Mouse (Mus musculus) stomach, embryonic 16.5 days (tissue): Measurements from ENCODE around the gene C2cd4c. TPM values are rescaled to one million over a fixed set of nuclear protein-coding genes. Genes with fewer than 3 reads are reported as not detected.

Experiments
- ATAC-seq: fragments of 200-750 bp; cut with Nextera tagmentation; 2 replicates; pipeline ENCODE4 v1.8.0; 2017; ENCODE audit warnings: moderate number of reproducible peaks, moderate TSS enrichment; ENCODE audit not compliant: insufficient read depth, low FRiP score
- H3K27ac ChIP-seq: fragments of 300-500 bp; sonication (generic); 2 replicates; pipeline ENCODE4 v1.5.1; 2014; ENCODE audit warnings: low read length
- H3K27me3 ChIP-seq: fragments of 300-500 bp; sonication (generic); 2 replicates; pipeline ENCODE4 v1.6.1; 2014; ENCODE audit warnings: low read length, control low read depth, mixed read lengths; ENCODE audit not compliant: control insufficient read depth, insufficient read depth
- H3K36me3 ChIP-seq: fragments of 300-500 bp; sonication (generic); 2 replicates; pipeline ENCODE4 v1.6.1; 2014; ENCODE audit warnings: low read length; ENCODE audit not compliant: control insufficient read depth, insufficient read depth
- H3K4me1 ChIP-seq: fragments of 300-500 bp; sonication (generic); 2 replicates; pipeline ENCODE4 v1.6.1; 2014; ENCODE audit warnings: low read length, control low read depth, mixed read lengths; ENCODE audit not compliant: control insufficient read depth, insufficient read depth
- H3K4me2 ChIP-seq: fragments of 300-500 bp; sonication (generic); 2 replicates; pipeline ENCODE4 v1.6.1; 2014; ENCODE audit warnings: low read depth, low read length, mixed read lengths
- H3K4me3 ChIP-seq: fragments of 300-500 bp; sonication (generic); replicated peaks from 2 replicates; pipeline ENCODE4 v1.5.1; 2014; ENCODE audit warnings: mild to moderate bottlenecking, low read length
- H3K9ac ChIP-seq: fragments of 300-500 bp; sonication (generic); 2 replicates; pipeline ENCODE4 v1.6.1; 2014; ENCODE audit warnings: low read length
- H3K9me3 ChIP-seq: fragments of 300-500 bp; sonication (generic); replicated peaks from 2 replicates; pipeline ENCODE4 v1.6.1; 2016; ENCODE audit warnings: low read length, control low read depth; ENCODE audit not compliant: control insufficient read depth
- WGBS: fragments of 180-500 bp; shearing (Covaris S2); extraction: QIAGEN DNeasy Blood & Tissue Kit; methylation state at CpG from one replicate; pipeline ENCODE4 v1.1.7; 2014; 5-methylcytosine and 5-hydroxymethylcytosine counted together
- polyA plus RNA-seq: library from polyadenylated mRNA; unstranded; fragments of >200 nt; fragmentation: Nextera tagmentation; extraction: Ambion mirVana; gene quantifications from 2 replicates; pipeline ENCODE4 v1.2.1, GENCODE M21; 2015

C2cd4c gene
- polyA plus RNA-seq, 1 experiment from 2014 or later = 0.03 TPM

- Histone ChIP-seq H3K4me1 (no peaks in the 10 kb centered on the region), H3K4me2 (no peak overlapping the region), H3K9ac (no peak overlapping the region), H3K27me3 (no peaks in the 10 kb centered on the region), H3K36me3 (no peaks in the 10 kb centered on the region), H3K4me3 (no peak overlapping the region), H3K9me3 (no peaks in the 10 kb centered on the region; the same call in 1 of the 2 replicates), H3K27ac (no peak overlapping the region)
- no peak for ATAC-seq
- WGBS = 68% methylated on average over 4 of the region's 4 CpGs
These were observed 36.4 kb downstream of the C2cd4c start for GRCm38 (mm10) chr10:79577376-79577775.

DNA sequence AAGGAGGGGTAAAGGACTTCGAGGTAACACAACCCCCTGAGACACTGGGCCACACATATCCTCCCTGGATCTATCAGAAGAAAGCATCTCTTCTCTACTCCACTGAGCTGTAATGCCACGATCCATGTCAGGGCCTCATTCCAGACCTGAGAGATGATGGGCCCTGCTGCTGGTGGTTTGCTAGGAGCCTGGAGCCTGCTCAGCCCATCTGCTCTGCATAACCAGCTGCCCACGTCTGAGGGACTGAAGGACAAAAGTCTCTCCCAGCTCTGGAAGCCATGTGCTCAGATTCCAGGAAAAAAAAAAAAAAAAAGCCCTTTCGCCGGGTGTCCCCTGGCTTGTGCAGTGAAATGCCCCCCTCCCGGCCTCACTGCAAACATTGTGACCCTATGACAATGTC is 38.1 kb downstream of the C2cd4c start:
- H3K36me3 ChIP-seq = no peaks in the 10 kb centered on the region
- no peaks in the 10 kb centered on the region for H3K4me1 ChIP-seq
- H3K9ac ChIP-seq = no peak overlapping the region
- no peak for ATAC-seq
- H3K4me2 ChIP-seq = no peak overlapping the region
- H3K4me3 ChIP-seq = no peak overlapping the region
- WGBS = 72% methylated on average over 6 of the region's 6 CpGs
- H3K27ac ChIP-seq = no peak overlapping the region
- no peaks in the 10 kb centered on the region for H3K27me3 ChIP-seq
- no peaks in the 10 kb centered on the region; the same call in 1 of the 2 replicates for H3K9me3 ChIP-seq

DNA sequence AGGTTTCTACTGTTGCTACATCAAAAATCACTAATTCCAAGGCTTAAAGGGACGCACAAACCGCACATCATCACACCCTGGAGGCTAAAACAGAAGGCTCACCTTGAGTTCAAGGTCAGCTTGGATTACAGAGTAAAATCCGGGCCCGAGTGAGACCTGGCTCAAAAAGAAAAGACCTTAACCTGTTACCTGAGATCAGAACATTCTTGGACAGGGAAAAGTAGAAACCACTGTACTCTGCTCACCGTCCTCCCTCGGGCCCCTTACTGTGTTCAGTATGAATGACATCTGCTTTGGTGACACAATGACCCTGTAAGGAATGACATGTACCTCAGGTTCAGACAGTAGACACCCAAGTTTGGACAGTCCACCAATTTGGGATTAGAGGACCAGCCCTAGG is 39.0 kb downstream of the C2cd4c start:
- Histone ChIP-seq H3K36me3 (no peaks in the 10 kb centered on the region), H3K27ac (no peak overlapping the region), H3K4me3 (no peak overlapping the region), H3K9ac (no peak overlapping the region), H3K9me3 (no peaks in the 10 kb centered on the region; the same call in 1 of the 2 replicates), H3K4me2 (no peak overlapping the region), H3K4me1 (no peaks in the 10 kb centered on the region), H3K27me3 (no peaks in the 10 kb centered on the region)
- WGBS = 87% methylated on average over 6 of the region's 6 CpGs
- no peak for ATAC-seq

DNA sequence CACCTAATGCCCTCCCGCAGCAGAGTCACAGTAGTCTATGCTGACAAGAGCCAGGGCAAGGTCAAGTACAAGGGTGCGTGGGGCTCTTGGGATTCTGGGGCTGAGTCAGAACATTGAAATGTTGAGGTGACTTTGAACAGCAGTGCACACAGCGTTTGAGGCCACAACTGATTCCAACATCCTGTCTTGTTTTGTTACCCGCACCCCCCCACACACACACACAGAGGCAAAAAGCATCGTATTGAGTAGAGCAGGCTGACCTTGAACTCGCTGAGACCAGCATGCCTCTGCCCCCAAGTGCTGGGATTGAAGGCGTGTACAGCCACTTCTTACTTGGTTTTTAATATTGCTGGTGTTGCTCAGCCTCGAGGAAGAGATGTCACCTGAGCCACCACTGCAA is 39.5 kb downstream of the C2cd4c start:
- H3K4me3 ChIP-seq = no peak overlapping the region
- no peaks in the 10 kb centered on the region for H3K4me1 ChIP-seq
- no peak for ATAC-seq
- no peak overlapping the region for H3K4me2 ChIP-seq
- H3K27ac ChIP-seq = no peak overlapping the region
- no peak overlapping the region for H3K9ac ChIP-seq
- H3K27me3 ChIP-seq = no peaks in the 10 kb centered on the region
- H3K36me3 ChIP-seq = no peaks in the 10 kb centered on the region
- no peaks in the 10 kb centered on the region; the same call in 1 of the 2 replicates for H3K9me3 ChIP-seq
- WGBS = 76% methylated on average over 8 of the region's 8 CpGs

GRCm38 (mm10) chr10:79573611-79574010 is 40.2 kb downstream of the C2cd4c start:
- H3K9ac ChIP-seq = no peak overlapping the region
- H3K4me3 ChIP-seq = no peak overlapping the region
- H3K4me2 ChIP-seq = no peak overlapping the region
- H3K9me3 ChIP-seq = no peaks in the 10 kb centered on the region; the same call in 1 of the 2 replicates
- H3K27me3 ChIP-seq = no peaks in the 10 kb centered on the region
- no peaks in the 10 kb centered on the region for H3K36me3 ChIP-seq
- no peak overlapping the region for H3K27ac ChIP-seq
- no peaks in the 10 kb centered on the region for H3K4me1 ChIP-seq
- no peak for ATAC-seq
- 85% methylated on average over 6 of the region's 6 CpGs for WGBS

- no peaks in the 10 kb centered on the region for H3K9me3 ChIP-seq
- no peak overlapping the region for H3K27ac ChIP-seq
- H3K4me1 ChIP-seq = no peaks in the 10 kb centered on the region
- 90% methylated on average over 2 of the region's 2 CpGs for WGBS
- H3K27me3 ChIP-seq = no peaks in the 10 kb centered on the region
- no peak overlapping the region for H3K9ac ChIP-seq
- no peak overlapping the region for H3K4me3 ChIP-seq
- no peaks in the 10 kb centered on the region for H3K36me3 ChIP-seq
- no peak overlapping the region for H3K4me2 ChIP-seq
- ATAC-seq = no peak
These were observed 42.5 kb downstream of the C2cd4c start for GRCm38 (mm10) chr10:79571314-79571713.

DNA sequence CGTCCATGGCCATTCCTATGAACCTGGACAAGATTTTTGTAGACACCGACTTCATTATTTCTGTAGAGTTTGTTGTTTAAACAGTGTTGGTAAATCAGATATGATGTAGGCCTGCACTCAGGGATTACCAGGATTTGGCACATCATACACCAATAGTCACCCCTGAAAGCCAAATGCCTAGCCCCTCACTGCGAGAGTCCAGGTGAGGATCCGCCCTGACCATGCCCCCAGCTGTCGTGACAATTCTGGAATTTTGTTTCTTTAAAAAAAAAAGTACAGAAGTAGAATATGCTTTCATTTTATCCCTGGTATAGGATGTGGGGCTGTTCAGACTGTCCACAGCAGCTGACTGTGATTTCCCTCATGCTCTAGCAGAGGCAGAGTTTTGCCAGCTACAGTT is 43.9 kb downstream of the C2cd4c start:
- Histone ChIP-seq H3K4me2 (no peak overlapping the region), H3K27ac (no peak overlapping the region), H3K9ac (no peak overlapping the region), H3K4me3 (no peak overlapping the region), H3K9me3 (no peaks in the 10 kb centered on the region), H3K27me3 (no peaks in the 10 kb centered on the region), H3K4me1 (no peaks in the 10 kb centered on the region), H3K36me3 (no peaks in the 10 kb centered on the region)
- WGBS = 84% methylated on average over 5 of the region's 5 CpGs
- ATAC-seq = no peak

DNA sequence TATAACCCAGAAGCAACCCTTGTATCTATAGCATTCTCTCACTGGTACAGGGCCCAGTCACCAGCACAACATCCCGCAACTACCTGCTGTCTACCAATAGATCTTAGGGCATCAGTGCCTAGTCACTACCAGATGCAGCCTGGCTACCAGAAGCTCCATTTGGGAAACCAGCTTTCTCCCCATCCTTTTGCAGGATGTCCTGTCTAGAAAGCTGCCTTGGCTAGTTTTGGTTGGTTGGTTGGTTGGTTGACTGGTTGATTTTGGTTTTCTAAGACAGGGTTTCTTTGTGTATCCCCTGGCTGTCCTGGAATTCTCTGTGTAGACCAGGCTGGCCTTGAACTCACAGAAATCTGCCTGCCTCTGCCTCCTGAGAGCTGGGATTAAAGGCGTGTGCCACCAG is 54.1 kb downstream of the C2cd4c start:
- 84% methylated on average over 2 of the region's 2 CpGs for WGBS
- Histone ChIP-seq H3K36me3 (no peaks in the 10 kb centered on the region), H3K27ac (no peak overlapping the region), H3K4me3 (no peak overlapping the region), H3K4me2 (no peak overlapping the region), H3K9ac (no peak overlapping the region), H3K9me3 (no peaks in the 10 kb centered on the region), H3K4me1 (no peaks in the 10 kb centered on the region), H3K27me3 (no peaks in the 10 kb centered on the region)
- ATAC-seq = no peak

DNA sequence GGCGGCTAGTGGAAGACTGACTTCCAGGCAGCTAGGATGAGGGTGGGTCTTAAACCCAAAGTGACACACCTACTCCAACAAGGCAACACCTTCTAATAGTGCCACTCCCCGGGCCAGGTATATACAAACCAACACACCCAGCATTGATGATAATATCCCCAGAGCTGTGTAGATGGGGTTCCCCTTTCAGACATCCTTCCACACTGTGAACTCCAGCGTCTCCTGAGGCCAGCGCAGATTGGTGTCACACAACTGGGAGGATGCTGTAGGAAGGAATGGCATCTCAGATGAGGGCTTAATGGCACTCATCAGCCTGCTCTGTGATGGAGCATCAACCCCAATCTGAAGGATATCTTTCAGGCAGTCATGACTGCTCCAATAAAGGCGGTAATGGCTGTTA is 56.3 kb downstream of the C2cd4c start:
- H3K4me2 ChIP-seq = no peak overlapping the region
- no peak overlapping the region for H3K4me3 ChIP-seq
- H3K27me3 ChIP-seq = no peaks in the 10 kb centered on the region
- no peak for ATAC-seq
- no peak overlapping the region for H3K9ac ChIP-seq
- no peaks in the 10 kb centered on the region for H3K36me3 ChIP-seq
- no peaks in the 10 kb centered on the region for H3K9me3 ChIP-seq
- WGBS = 85% methylated on average over 5 of the region's 5 CpGs
- peaks cover 15% of the 10 kb centered on the region for H3K4me1 ChIP-seq
- no peak overlapping the region for H3K27ac ChIP-seq

- H3K4me3 ChIP-seq = no peak overlapping the region
- H3K9me3 ChIP-seq = no peaks in the 10 kb centered on the region
- no peak overlapping the region for H3K9ac ChIP-seq
- no peak for ATAC-seq
- no peaks in the 10 kb centered on the region for H3K27me3 ChIP-seq
- peaks cover 19% of the 10 kb centered on the region for H3K4me1 ChIP-seq
- H3K4me2 ChIP-seq = no peak overlapping the region
- no peak overlapping the region for H3K27ac ChIP-seq
- no peaks in the 10 kb centered on the region for H3K36me3 ChIP-seq
- 89% methylated on average over 5 of the region's 5 CpGs for WGBS
These were observed 56.9 kb downstream of the C2cd4c start for GRCm38 (mm10) chr10:79556951-79557350.
